Mouse (Mus musculus): ENCODE results near the gene Rgp1.
"Not testable (repeated sequence)": the region's sequence is repeated elsewhere in the genome, so short reads cannot be mapped to it uniquely, and the experiment has no call there.

The Rgp1 gene

GRCm38 (mm10) chr4:43578376-43579204, at the start of gene Rgp1, which contains the start of gene Gba2:
Gene Rgp1, plus strand, starts transcription at chr4:43578715.
Gene Gba2, minus strand, starts transcription at chr4:43578873.
- peak; percentile 87 for DNase-seq

DNA sequence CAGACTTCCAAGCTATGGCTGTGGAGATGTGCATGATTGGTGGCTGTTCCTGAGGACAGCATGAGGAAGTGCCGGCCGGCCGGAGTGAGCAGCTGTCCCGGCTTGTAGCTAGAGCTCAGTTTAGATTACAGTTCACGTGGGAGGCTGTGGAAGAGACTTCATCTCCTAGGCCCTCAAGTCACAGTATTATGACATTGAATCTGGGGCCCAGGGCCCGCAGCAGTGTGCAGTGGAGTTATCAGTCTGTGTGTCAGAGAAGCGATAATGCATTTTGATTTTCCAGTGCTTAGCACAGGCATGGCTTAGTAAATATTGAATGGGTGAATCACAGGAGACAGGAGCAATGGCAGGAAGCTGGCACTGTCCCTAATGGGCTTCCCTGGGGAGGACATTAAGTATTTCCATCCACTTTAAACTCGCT, 48.4 kb upstream of the Rgp1 start:
- no peak for DNase-seq

DNA sequence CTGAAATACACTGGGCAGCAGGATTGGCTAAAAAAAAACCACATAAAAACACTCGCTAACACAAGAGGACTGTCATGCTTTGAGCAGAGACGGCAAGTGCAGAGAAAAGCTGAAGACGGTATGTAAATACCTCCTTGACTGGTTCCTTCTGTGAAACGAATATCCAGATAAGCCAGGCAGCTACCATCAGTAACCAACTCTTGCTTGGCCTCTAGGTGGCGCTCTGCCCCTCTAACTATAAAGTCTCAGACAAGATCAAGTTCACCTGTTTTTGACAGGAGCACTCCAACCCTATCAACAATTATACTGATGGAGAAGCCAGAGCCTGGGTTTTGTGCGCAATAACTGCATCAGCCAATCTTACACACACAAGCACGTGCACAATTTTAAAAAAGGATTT, 47.9 kb upstream of the Rgp1 start:
- DNase-seq = peak; percentile 79 to 80

DNA sequence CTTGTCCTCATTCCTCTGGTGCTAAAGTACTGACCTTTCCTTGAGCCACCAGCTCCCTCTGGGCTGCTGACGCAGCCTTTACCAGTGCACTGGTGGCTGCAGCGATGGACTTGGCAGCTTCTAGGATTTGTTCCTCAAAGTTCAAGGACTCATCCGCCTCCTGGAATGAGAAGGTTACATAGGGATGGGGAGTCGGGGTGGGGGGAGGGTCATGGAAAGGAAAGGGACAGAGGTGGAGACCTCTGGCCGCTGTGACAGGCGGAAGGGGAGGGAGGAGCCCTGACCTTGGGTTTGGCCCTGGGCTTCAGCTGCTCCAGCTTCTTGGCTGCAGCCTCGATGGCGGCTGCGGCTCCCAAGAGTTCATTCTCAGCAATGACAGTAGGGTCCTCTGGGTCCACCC, 45.2 kb upstream of the Rgp1 start:
- DNase-seq = no peak

GRCm38 (mm10) chr4:43535628-43536027, 42.9 kb upstream of the Rgp1 start:
- DNase-seq = no peak

DNA sequence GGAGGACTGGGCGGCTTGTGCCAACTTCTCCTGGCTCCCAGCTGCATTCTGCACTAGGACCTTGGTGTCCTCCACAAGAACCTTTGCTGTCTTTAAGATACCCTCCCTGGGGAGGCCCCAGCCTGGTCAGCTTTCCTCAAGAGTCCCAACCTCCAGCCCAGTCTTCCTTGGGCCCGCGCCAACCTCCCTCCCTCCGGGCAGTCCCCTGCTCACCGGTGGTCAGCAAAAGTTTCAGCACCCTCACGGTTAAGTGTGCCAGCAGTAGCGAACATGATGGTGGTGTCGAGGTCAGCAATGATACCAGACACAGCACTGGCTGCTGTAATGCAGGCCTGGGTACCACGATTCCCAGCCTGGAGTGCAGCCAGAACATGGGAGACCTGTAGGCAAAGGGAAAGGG, 42.5 kb upstream of the Rgp1 start:
- no peak for DNase-seq

GRCm38 (mm10) chr4:43542044-43542443, 36.5 kb upstream of the Rgp1 start:
- DNase-seq = no peak

DNA sequence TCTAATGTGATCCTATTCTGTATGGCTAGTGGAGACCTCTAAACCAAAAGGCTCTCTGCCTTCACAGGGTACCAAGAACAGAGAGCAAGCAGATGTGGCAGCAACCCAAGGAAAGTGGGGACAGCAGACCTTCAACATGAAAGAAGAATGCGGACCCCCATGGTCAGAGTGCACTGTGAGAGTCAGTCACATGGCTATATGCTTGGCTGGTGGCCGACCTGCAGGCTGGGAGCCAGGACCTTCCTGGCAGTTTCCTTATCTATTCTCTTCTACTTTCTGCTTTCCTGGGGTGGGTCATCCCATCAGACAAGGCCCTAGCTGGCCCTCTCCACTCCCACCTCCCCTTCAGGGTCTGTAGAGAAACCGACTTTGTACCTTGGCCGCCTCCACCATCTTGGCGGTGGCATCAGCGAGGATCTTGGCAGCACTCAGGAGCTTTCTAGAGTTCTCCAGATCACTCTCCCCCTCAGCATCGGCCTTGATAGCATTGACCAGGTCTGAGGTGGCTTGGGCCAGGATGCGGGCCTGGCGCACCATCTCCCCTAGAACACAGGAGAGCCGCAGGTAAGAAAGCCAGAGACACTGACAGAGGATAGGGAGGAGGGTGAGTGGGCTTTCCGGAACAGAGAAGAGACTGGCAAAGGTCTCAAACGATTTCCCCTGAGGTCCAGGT, 32.0 kb upstream of the Rgp1 start:
- no peak for DNase-seq

DNA sequence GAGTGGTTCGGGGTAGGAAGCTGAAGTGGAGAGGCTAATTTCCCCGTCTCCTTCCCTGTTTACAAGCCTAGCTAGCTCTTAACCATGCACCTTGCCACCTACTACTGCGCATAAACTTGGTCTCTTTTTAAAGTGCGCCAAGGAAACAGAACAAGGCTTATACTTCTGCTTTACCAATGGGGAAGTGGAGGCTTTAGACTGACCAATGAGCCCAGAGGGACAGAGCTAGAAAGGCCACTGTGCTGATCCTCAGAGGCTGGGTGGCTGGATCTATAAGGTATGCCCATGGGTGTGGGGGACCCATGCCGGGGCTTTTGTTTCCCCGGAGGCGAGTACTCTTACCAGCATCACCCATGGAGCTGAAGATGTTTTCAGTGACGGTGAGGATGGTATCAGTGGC, 31.4 kb upstream of the Rgp1 start:
- DNase-seq = no peak

DNA sequence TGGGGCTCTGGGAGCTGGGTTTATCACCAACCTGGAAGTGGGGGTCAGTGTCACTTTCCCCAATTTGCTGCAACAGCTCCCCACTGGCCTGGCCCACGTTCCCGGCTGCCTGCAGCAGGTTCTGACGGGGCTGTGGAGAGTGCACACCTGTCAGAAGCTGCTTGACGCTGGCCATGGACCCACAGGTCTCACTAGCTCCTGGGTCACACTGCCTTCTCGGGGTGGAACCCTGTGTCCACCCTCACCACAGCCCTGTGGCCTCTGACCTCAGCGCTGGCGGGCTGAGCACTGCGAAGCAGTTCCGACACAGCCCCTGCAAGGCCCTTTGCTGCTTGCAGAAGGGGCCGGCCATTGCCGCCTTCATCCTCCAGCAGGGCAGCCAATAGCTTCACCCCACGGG, 29.5 kb upstream of the Rgp1 start:
- no peak for DNase-seq

GRCm38 (mm10) chr4:43551854-43552253, 26.7 kb upstream of the Rgp1 start:
- not testable (repeated sequence) for DNase-seq

- DNase-seq = no peak
These were observed 26.1 kb upstream of the Rgp1 start for GRCm38 (mm10) chr4:43552437-43552836.

DNA sequence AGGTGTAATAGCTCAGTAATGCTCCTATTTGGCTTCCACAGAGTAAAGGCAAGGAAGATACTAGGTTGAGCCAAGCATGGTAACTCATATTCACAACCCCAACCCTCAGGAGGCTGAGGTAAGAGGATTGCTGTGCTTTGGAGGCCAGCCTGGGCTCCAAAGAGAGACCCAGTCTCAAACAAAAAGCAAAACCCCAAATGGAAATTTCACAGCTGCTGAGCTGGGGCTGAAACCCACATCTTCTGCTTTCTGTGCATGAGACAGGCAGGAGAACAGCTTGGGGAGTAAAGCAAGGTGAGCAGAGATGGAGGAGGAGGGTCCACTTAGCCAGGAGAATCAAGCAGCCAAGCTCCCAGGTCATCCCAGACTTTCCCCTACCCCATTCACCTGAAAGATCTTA, 24.6 kb upstream of the Rgp1 start:
- DNase-seq = no peak

GRCm38 (mm10) chr4:43555926-43556325, 22.6 kb upstream of the Rgp1 start:
- DNase-seq = no peak

DNA sequence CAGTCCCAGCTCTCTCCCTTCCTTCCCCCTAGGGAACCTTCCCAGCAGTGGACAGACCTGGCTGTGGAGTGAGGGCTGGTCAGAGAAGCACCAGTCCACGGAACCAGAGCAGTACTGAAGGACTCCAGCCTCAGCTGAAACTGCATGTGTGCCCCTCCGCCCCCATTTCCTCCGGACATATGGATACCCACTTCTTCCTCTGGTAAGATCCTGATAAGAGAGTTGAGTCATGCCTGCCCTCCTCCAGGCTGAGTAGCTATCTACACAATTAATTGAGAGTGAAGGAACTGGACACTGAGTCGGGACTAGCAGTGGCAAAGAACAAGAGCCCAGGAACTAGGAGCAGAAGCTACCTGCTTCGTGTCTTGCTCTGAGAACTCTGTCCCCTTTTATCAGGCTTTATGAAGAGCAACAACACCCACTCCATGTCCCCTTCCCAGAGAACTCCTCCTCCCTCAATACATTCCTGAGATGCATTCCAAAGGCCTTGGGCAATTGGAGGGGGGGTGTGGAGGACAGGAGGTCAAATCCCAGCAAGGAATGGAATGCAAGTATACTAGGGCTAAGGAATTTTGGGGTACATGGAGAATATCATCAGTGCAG, 20.4 kb upstream of the Rgp1 start:
- DNase-seq = no peak

GRCm38 (mm10) chr4:43558631-43559356, 19.7 kb upstream of the Rgp1 start:
- DNase-seq = no peak

DNA sequence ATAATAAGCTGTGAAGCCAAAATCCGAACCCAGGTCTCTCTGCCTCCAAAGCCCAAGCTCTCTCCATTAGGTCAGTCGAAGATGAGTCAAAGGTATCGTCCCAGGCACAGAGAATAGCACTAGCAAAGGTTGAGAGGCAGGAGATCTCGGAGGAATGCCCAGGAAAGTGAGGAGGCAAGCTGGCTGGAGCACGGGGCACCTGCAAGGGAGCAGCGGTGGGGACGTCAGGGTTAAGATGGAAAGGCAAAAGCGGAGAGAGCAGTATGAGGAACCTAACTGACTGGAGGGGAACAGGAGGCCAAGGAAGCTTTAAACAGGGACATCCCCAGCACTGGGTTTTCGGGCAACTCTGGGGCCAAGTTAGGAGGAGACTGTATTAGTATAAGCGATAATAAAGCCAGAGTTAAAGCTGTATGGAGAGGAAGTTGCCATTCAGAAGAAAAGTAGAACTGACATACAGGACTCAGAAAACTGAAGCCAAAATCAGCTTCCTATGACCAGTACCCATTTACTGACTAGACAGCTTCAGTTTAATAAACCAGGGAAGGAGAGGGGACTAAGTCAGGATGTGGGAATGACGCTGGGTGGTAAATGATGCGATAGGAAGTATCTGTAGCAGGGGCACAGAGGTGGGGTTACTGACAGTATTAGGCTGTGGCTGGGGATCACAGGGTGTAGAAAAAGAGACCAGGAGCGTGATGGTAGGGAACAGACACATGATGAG, 18.8 kb upstream of the Rgp1 start:
- DNase-seq = no peak

- no peak for DNase-seq
These were observed 18.3 kb upstream of the Rgp1 start for GRCm38 (mm10) chr4:43560243-43560611.

DNA sequence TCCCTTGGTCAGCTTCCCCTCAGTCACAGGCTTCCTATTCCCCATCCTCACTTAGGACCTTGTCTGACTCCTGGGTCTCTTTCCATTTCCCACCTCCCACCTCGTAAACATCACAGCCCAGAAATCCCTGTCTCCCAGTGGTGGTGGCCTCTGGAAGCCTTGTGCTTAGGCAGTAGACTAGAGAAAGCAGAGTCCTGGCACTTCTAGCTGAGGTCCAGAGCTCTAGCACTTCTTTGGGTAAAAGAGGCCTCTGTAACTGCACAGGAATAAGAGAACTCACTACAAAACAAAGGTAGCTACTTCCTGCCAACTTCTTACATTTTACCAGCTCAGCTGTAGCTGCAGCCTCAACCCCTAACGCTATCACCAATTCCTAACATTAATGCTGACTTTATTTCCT, 17.5 kb upstream of the Rgp1 start:
- no peak for DNase-seq

DNA sequence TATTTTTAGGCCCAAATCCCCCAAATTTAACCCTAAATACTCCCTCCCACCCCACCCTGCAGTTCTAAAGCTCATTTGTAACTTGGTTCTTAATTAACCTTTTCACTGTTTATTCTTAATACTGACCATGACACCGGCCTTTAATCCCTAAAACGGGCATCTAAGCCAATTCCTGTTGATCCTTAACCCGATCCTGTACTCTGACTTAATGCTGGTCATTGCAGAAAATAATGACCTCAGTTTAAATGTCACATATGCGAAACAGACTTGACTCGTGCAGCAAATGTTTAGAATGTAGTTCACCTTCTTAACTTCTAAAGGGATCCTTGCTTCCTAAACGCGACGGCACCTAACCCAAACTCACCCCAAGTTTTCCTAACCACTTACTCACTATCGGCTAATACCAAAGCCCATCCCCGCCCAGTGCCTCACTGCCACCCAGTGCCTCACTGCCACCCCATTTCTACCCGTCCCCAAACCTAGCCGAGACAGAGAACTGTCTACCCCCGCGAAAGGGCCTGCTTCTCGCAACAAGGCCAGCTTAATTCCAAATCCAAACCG, 17.0 kb upstream of the Rgp1 start:
- no peak for DNase-seq

DNA sequence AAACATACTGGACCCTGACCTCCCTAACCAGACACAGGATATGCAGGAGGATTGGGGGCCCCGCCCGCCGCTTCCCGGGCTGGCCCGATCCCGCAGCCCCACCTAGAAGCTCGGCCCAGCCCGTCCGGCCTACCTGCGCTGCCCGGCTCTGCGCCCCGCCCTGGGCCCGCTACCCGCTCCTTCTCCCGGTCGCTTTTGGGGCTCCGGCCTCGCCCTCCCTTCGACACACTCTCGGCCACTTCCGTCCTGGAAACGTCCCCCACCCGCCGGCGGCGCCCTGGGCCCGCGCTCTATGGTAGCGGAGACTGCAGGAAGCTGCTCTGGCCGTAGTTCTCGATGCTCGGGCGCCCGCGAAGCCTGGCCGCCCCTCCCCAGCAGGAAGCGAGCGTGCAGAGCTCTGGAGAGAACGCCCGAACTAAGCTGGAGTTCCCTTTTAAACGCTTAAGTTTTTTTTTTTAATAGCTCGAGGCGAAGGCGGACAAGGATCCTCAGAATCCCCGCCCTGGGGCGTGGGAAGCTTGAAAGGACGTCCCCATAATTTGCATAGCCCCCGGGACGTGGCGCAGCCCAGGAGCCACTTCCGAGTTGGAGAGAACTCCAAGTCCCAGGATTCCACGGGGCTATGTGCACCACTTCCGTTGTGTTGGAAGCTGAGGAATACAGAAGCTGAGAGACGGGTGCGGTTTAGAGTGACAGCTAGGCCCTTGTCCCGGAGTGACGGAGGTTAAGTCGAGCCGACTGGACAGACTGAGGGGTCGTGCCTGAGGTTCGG, 16.3 kb upstream of the Rgp1 start, which contains the start of the genes Creb3 and Tln1:
Creb3 (plus strand) TSS at position 336 of the 772 bp plus-strand sequence.
Tln1 (minus strand) TSS at position 695 of the 772 bp plus-strand sequence.
- peak; percentile 94 to 95 for DNase-seq

Data from cerebellum, postnatal 36 days (tissue).